Mouse (Mus musculus) hindbrain, postnatal 0 days (tissue): ENCODE measurements at regions not wholly inside any gene's neighbourhood (a gene's known extent, or its start where the extent isn't known, plus 50 kb on each side); places are given as distances from the start of the nearest gene placed in this dataset.
A peak's percentile ranks its signal among the peaks of the same experiment; 100 is the strongest.
"Not testable (repeated sequence)": the region's sequence is repeated elsewhere in the genome, so short reads cannot be mapped to it uniquely, and the experiment has no call there.

ENCODE experiments used
- ATAC-seq: fragments of 200-750 bp; cut with Nextera tagmentation; 2 replicates; pipeline ENCODE4 v1.8.0; 2017; ENCODE audit warnings: mild to moderate bottlenecking, moderate TSS enrichment, moderate library complexity
- DNase-seq: peaks from one replicate; pipeline ENCODE4 v3.0.0-alpha.2; 2015; ENCODE audit warnings: low spot score
- H3K27ac ChIP-seq: fragments of 300-500 bp; sonication (generic); 2 replicates; pipeline ENCODE4 v1.5.1; 2014; ENCODE audit warnings: mild to moderate bottlenecking
- H3K27me3 ChIP-seq: fragments of 300-500 bp; sonication (generic); 2 replicates; pipeline ENCODE4 v1.6.1; 2014; ENCODE audit warnings: low read length, mixed read lengths; ENCODE audit not compliant: insufficient read depth
- H3K36me3 ChIP-seq: fragments of 300-500 bp; sonication (generic); 2 replicates; pipeline ENCODE4 v1.6.1; 2014; ENCODE audit warnings: low read length, mixed read lengths; ENCODE audit not compliant: insufficient read depth
- H3K4me1 ChIP-seq: fragments of 300-500 bp; sonication (generic); 2 replicates; pipeline ENCODE4 v1.6.1; 2014; ENCODE audit warnings: antibody characterized with exemption, low read length, mixed read lengths; ENCODE audit not compliant: insufficient read depth
- H3K4me2 ChIP-seq: fragments of 300-500 bp; sonication (generic); 2 replicates; pipeline ENCODE4 v1.6.1; 2014; ENCODE audit warnings: low read depth, mild to moderate bottlenecking, low read length, moderate library complexity, mixed read lengths
- H3K4me3 ChIP-seq: fragments of 300-500 bp; sonication (generic); 2 replicates; pipeline ENCODE4 v1.5.1; 2014; ENCODE audit warnings: low read length
- H3K9ac ChIP-seq: fragments of 300-500 bp; sonication (generic); replicated peaks from 2 replicates; pipeline ENCODE4 v1.6.1; 2014; ENCODE audit warnings: mild to moderate bottlenecking, low read length, moderate library complexity, mixed read lengths
- H3K9me3 ChIP-seq: fragments of 300-500 bp; sonication (generic); 2 replicates; pipeline ENCODE4 v1.6.1; 2016; ENCODE audit warnings: low read length, mixed read lengths
- CTCF ChIP-seq: IDR thresholded peaks from 2 replicates; pipeline ENCODE4 v1.5.1; 2016; ENCODE audit warnings: antibody characterized with exemption, control low read depth, low read depth
- WGBS: fragments of 180-500 bp; shearing (Covaris S2); extraction: QIAGEN DNeasy Blood & Tissue Kit; methylation state at CpG from one replicate; pipeline ENCODE4 v1.1.7; 2014; 5-methylcytosine and 5-hydroxymethylcytosine counted together

DNA sequence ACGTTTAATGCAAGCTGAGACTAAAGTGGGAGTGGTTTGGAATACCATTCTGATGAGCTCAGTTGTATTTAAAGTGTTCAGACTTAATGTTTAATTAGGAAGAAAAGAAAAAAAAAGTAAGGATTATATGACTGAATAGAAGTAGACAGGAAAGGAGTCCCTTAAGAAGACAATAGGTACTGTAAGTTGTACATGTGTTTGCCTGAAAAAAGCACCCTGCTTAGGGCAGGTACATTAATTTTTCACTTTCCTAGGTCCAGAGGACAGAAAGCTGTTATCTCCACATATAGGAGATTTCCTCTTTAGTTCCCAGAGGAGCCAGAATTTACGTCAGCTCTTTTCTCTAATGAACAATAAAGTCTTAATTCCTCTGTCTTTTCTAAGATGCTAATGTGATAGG is 58.5 kb downstream of the Olfr987 start:
- no peak overlapping the region for H3K9ac ChIP-seq
- H3K27me3 ChIP-seq, result no peaks in the 10 kb centered on the region
- ATAC-seq, result no peak
- H3K36me3 ChIP-seq, result no peaks in the 10 kb centered on the region
- H3K4me3 ChIP-seq, result no peak overlapping the region
- no peak for TF ChIP-seq CTCF
- H3K9me3 ChIP-seq, result no peaks in the 10 kb centered on the region
- DNase-seq, result no peak
- H3K4me2 ChIP-seq, result no peak overlapping the region
- 52% methylated on average over 2 of the region's 2 CpGs for WGBS
- H3K27ac ChIP-seq, result no peak overlapping the region
- H3K4me1 ChIP-seq, result no peaks in the 10 kb centered on the region

DNA sequence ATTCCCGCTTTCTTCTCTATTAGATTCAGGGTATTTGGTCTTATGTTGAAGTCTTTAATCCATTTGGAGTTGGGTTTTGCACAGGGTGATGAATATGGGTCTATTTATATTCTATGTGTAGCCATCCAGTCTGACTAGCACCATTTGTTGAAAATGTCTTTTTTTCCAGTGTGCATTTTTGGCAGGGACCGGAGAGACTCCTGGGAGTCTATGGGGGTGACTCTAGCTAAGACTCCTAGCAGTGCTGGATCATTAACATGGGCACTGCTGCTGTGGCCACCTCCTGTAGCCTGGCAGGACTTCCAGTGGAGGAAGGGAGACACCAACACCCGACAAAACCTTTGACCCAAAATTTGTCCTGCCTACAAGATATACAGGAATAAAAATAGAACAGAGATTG is 61.0 kb downstream of the Olfr987 start:
- ATAC-seq, result peak; percentile 53; the same call in 1 of the 2 replicates
- no peak for TF ChIP-seq CTCF
- no peaks in the 10 kb centered on the region for H3K4me1 ChIP-seq
- WGBS, result 72% methylated on average over 3 of the region's 3 CpGs
- H3K4me3 ChIP-seq, result no peak overlapping the region
- no peak overlapping the region for H3K9ac ChIP-seq
- no peak overlapping the region for H3K4me2 ChIP-seq
- H3K9me3 ChIP-seq, result no peaks in the 10 kb centered on the region
- DNase-seq, result peak; percentile 24
- no peaks in the 10 kb centered on the region for H3K36me3 ChIP-seq
- H3K27ac ChIP-seq, result no peak overlapping the region
- no peaks in the 10 kb centered on the region for H3K27me3 ChIP-seq

DNA sequence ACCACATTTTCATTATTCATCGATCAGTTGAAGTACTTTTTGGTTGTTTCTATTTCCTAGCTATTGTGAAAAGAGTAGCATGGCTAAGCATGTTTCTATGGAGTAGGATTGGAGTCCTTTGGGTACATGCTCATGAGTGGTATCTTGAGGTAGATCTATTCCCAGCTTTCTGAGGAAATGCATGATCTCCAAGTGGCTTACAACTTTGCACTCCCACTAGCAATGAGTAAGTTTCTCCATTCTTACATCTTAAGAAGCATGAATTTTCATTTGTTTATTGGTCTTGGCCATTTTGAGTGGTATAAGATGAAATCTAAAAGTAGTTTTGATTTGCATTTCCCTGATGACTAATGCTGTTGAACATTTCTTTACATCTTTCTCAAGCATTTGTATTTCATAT is 61.7 kb downstream of the Olfr987 start:
- H3K27me3 ChIP-seq, result no peaks in the 10 kb centered on the region
- no peaks in the 10 kb centered on the region for H3K9me3 ChIP-seq
- H3K27ac ChIP-seq, result no peak overlapping the region
- ATAC-seq, result no peak
- 97% methylated on average over 1 of the region's 1 CpGs for WGBS
- H3K4me2 ChIP-seq, result no peak overlapping the region
- no peaks in the 10 kb centered on the region for H3K36me3 ChIP-seq
- H3K4me3 ChIP-seq, result no peak overlapping the region
- H3K9ac ChIP-seq, result no peak overlapping the region
- TF ChIP-seq CTCF, result no peak
- no peak for DNase-seq
- no peaks in the 10 kb centered on the region for H3K4me1 ChIP-seq

DNA sequence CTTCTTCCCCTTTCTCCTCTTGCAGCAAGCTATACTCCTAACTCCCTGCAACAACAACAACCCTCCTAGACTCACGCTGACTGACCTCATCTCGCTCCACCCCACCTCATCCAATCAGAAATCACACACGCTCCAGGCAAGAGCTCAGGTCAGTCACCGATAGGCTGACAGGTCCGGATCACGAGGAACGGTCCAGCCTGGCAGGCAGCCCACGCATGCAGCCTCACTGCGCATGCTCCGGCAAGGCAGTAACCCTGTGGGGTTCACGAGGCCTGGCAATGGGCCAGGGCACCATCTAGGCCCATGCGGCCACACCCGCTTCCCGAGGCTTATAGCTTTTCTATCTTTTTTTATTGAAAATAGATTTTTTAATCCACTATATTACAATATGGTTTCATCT is 69.8 kb upstream of the Lrrc55 start:
- not testable (repeated sequence) for H3K36me3 ChIP-seq, H3K9me3 ChIP-seq, H3K27ac ChIP-seq, H3K4me2 ChIP-seq, H3K9ac ChIP-seq, DNase-seq, H3K4me3 ChIP-seq, ATAC-seq, H3K27me3 ChIP-seq, H3K4me1 ChIP-seq
- 88% methylated on average over 14 of the region's 14 CpGs for WGBS

DNA sequence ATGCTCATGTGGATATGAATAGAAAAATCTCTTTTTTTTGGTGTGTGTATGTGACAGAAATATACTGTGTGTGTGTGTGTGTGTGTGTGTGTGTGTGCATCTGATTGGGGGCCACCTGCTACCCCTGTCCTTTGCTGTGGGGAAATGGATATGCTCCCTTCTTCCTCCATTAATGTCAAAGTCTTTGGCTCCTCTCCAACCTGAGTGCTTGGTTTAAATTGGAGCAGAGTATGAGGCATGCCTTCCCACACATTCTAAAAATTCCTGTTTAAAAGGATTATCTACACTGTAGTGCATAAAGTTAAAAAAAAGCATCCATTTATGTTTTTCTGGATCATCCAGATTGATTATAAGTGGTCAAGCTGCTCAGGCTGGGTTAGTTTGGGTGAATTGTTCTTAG is 68.7 kb upstream of the Lrrc55 start:
- no peaks in the 10 kb centered on the region for H3K9me3 ChIP-seq

DNA sequence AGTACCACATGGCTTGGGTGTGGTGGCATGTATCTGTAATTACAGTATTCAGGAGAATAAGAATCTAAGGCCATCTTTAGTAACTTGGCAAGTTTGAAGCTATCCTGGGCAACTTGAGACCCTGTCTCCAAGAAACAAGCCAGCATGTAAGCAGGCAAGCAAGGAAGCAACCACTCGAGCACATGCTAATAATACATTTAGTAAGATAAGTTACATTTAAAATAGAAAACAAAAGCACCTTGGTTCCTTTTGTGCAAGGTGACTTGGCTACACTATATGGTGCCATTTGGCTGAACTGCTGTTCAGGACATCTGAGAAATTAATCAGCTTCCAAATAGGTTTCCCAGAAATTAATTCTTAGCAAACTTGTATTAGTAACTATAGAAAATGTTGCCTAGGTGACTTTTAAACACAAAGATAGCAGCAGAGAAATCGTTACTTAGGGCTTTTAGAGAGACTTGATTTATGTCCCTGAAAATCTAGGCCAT is 68.1 kb upstream of the Lrrc55 start:
- ATAC-seq, result no peak
- DNase-seq, result no peak
- WGBS, result 44% methylated on average over 2 of the region's 2 CpGs

More for the DNA sequence above, 68.7 kb upstream of the Lrrc55 start:
- no peak overlapping the region for H3K27ac ChIP-seq
- no peaks in the 10 kb centered on the region for H3K27me3 ChIP-seq
- ATAC-seq, result no peak
- no peaks in the 10 kb centered on the region for H3K36me3 ChIP-seq
- no peaks in the 10 kb centered on the region for H3K4me1 ChIP-seq
- H3K4me2 ChIP-seq, result no peak overlapping the region
- H3K4me3 ChIP-seq, result no peak overlapping the region
- H3K9ac ChIP-seq, result no peak overlapping the region
- no peak for TF ChIP-seq CTCF
- DNase-seq, result no peak

DNA sequence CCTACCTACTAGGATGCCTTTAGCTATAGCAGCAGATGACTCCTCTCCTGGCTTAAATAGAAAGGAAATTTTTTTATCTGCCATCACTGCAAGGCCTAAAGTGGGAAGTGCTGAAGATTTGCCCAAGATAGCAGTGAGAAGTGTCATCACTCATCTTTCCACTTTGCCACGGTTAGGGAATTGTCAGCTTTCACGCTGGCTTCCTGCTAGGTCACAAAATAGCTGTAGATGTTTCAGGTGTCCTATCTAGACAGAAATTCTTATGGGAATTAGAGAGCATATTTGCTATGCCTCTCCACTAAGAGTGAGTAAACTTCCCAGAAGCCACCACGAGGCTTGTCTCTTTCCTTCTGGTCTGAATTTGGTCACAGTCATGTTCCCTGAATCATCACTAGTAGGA is 60.4 kb upstream of the Lrrc55 start:
- Histone ChIP-seq H3K27ac (no peak overlapping the region), H3K9me3 (no peaks in the 10 kb centered on the region), H3K4me1 (0 out of 2 replicates have a peak, but pooled peaks cover 7% of the 10 kb centered on the region), H3K4me2 (no peak overlapping the region), H3K9ac (no peak overlapping the region), H3K36me3 (no peaks in the 10 kb centered on the region), H3K4me3 (no peak overlapping the region), H3K27me3 (no peaks in the 10 kb centered on the region)
- TF ChIP-seq CTCF, result no peak
- ATAC-seq (no peak), DNase-seq (no peak)
- 84% methylated on average over 3 of the region's 3 CpGs for WGBS

More for the DNA sequence above, 68.1 kb upstream of the Lrrc55 start:
- Histone ChIP-seq H3K4me1 (no peaks in the 10 kb centered on the region), H3K27me3 (no peaks in the 10 kb centered on the region), H3K4me3 (no peak overlapping the region), H3K9ac (no peak overlapping the region), H3K36me3 (no peaks in the 10 kb centered on the region), H3K27ac (no peak overlapping the region), H3K4me2 (no peak overlapping the region), H3K9me3 (no peaks in the 10 kb centered on the region)
- no peak for TF ChIP-seq CTCF
